Mouse (Mus musculus) E14TG2a.4 (cell line): ENCODE results near the gene Ube2c.

Source experiments
- CTCF ChIP-seq: conservative IDR thresholded peaks from 2 replicates; pipeline ENCODE4 v1.5.1; 2014; ENCODE audit warnings: low read length
- POU5F1 ChIP-seq: IDR thresholded peaks from 2 replicates; pipeline ENCODE4 v1.6.1; 2014; ENCODE audit warnings: low read length, borderline replicate concordance

DNA sequence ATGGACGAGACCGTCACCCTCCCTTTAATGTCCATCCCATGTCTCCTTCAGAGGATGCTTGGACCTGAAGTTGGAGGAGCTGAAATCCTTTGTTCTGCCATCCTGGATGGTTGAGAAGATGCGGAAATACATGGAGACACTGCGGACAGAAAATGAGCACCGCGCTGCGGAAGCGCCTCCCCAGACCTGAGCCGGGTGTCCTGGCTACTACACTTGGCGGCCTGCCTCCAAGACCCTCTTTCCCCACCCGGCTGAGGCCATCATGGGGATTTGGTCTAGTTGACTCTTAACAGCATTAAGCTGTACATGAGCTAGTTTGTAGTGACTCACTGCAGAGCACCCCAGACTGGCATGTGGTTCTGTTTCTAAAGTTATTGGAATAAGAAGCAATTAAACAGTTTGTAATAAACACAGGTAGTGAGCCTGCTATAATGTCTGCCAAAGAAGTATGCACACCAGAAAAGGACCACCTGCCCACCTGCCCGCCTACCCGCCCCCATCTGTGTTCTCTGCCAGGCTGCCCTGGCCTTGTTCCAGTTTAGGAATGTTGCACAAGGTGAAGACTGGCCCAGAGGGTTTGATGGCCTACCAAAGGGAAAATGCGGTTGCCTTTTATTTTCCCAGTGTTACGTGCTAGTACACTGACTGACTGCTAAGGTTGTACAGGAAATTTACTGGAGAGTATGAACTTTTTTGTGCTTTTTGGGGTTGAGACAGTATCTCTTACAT, 1.7 kb upstream of the Ube2c start:
- TF ChIP-seq CTCF (no peak), POU5F1 (no peak)
